Mouse (Mus musculus) ES-E14 (cell line): Measurements from ENCODE around the gene Klhl22. TPM values are rescaled to one million over a fixed set of nuclear protein-coding genes. Genes with fewer than 3 reads are reported as not detected.

Source experiments
- DNase-seq: peaks from one replicate; pipeline ENCODE4 v3.0.0-alpha.2; 2013; ENCODE audit warnings: low read depth, low spot score
- H3K27ac ChIP-seq: 2 replicates; pipeline ENCODE4 v1.5.1; 2012; ENCODE audit warnings: low read depth, mild to moderate bottlenecking, low read length, moderate library complexity, mixed read lengths; ENCODE audit not compliant: poor library complexity, insufficient read depth, severe bottlenecking
- H3K36me3 ChIP-seq: 2 replicates; pipeline ENCODE4 v1.6.1; 2012; ENCODE audit warnings: mild to moderate bottlenecking, low read length, moderate library complexity, mixed read lengths; ENCODE audit not compliant: control insufficient read depth, poor library complexity, insufficient read depth, severe bottlenecking
- H3K4me1 ChIP-seq, 2 experiments: fragments of 150-350 bp in 1 of 2; sonication (generic) in 1 of 2; 2 replicates each; pipeline ENCODE4 v1.6.1; 2012; ENCODE audit warnings: low read length in 2 of 2, mild to moderate bottlenecking in 1 of 2, mixed read lengths in 1 of 2; ENCODE audit not compliant: control insufficient read depth in 2 of 2, insufficient read depth in 2 of 2, poor library complexity in 1 of 2
- H3K4me3 ChIP-seq, 2 experiments: fragments of 150-350 bp in 1 of 2; sonication (generic) in 1 of 2; 2 replicates each; pipeline ENCODE4 v1.5.1; 2012; ENCODE audit warnings: low read length in 2 of 2, low read depth in 1 of 2, mild to moderate bottlenecking in 1 of 2, mixed read lengths in 1 of 2; ENCODE audit not compliant: insufficient read depth in 1 of 2, poor library complexity in 1 of 2, severe bottlenecking in 1 of 2
- H3K9ac ChIP-seq: 2 replicates; pipeline ENCODE4 v1.6.1; 2012; ENCODE audit warnings: low read depth, mild to moderate bottlenecking, low read length, mixed read lengths; ENCODE audit not compliant: poor library complexity, insufficient read depth, severe bottlenecking
- H3K9me3 ChIP-seq: fragments of 150-350 bp; sonication (generic); 2 replicates; pipeline ENCODE4 v1.6.1; 2012; ENCODE audit warnings: low read depth, mild to moderate bottlenecking, low read length; ENCODE audit not compliant: control insufficient read depth, insufficient read depth
- CHD2 ChIP-seq: IDR thresholded peaks from 2 replicates; pipeline ENCODE4 v1.6.1; 2014; ENCODE audit warnings: mild to moderate bottlenecking, low read depth, low read length, inconsistent platforms
- HCFC1 ChIP-seq: IDR thresholded peaks from 2 replicates; pipeline ENCODE4 v1.6.1; 2012; ENCODE audit warnings: low read length, inconsistent platforms, borderline replicate concordance; ENCODE audit not compliant: insufficient read depth
- MAFK ChIP-seq: IDR thresholded peaks from 2 replicates; pipeline ENCODE4 v1.6.1; 2014; ENCODE audit warnings: mild to moderate bottlenecking, low read depth, low read length, inconsistent platforms; ENCODE audit not compliant: insufficient read depth
- ZC3H11A ChIP-seq: IDR thresholded peaks from 2 replicates; pipeline ENCODE4 v1.6.1; 2012; ENCODE audit warnings: low read depth, mild to moderate bottlenecking, inconsistent platforms, low read length, borderline replicate concordance
- ZNF384 ChIP-seq: IDR thresholded peaks from 2 replicates; pipeline ENCODE4 v1.6.1; 2012; ENCODE audit warnings: low read depth, low read length, inconsistent platforms
- in situ Hi-C, 2 experiments: fragments of 600-800 bp; cut with MboI; formaldehyde crosslinking; loops; one replicate each; pipeline ENCODE4 v1.15.1; 2025; ENCODE audit warnings: low sequenced_read_pairs in 2 of 2, inconsistent platforms in 1 of 2; ENCODE audit not compliant: unreplicated experiment in 2 of 2
- total RNA-seq: library from RNA; depleted of rRNA; stranded (reverse); fragments of 300-350 nt; gene quantifications from 2 replicates; pipeline ENCODE4 v1.2.3, GENCODE M21; 2012

Klhl22 gene
- total RNA-seq, 1 experiment, result 64.7 TPM

DNA sequence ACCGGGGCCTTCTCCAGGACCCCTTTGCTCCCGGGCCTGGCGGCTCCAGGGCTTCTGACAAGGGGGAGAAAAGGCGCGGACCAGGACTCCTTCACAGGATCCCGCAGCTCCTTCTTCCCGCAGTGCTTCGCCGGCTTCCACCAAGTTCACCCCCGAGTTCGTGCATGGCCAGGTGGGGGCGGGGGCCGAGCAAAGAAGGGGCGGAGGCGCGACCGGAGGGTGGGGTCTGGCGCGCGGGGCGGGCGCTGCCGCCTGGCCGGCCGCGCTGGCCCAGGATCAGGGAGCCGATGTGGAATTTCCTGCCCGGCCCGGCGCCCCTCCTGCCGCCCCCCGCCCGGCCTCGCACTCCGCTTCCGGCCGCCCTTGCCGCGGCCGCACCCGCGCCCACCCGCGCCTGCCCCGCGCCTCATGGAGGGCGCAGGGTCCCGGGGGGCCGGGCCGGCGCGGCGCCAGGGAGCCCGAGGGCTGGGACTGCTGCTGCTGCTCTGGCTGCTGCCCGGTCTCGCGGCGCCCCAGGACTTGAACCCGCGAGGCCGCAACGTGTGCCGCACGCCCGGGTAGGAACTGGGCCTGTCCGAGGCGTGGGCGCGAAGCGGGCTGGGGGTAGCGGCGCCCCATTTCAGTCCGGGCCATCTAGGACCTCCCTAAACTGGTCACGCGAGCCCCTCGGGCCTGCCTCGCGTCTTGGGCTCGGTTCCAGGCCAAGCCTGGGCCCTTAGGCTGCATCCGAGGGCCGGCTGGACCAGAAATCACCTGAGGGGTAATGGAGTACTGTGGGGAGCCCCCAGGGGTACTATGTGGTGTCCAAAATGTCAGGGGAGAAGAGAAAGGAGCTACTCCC, 37.8 kb downstream of the Klhl22 start, which contains the start of gene Scarf2:
Scarf2 (plus strand) TSS at position 312 of the 841 bp plus-strand sequence.
- H3K4me1 ChIP-seq, result peaks cover 0 to 2% of the 10 kb centered on the region in 2 experiments; a peak in 1 of 4 replicates
- H3K9me3 ChIP-seq, result no peaks in the 10 kb centered on the region
- H3K36me3 ChIP-seq, result peaks cover 5% of the 10 kb centered on the region; the same call in 1 of the 2 replicates
- TF ChIP-seq CHD2 (no peak), ZC3H11A (no peak), MAFK (no peak), HCFC1 (no peak), ZNF384 (no peak)
- peak within 1 kb of the TSS; percentile 27 to 68; a peak in 3 of 4 replicates for H3K4me3 ChIP-seq
- H3K27ac ChIP-seq, result no peak within 1 kb of the TSS
- in situ Hi-C loops, result no loop called here
- peak within 1 kb of the TSS; percentile 66 for H3K9ac ChIP-seq
- no peak for DNase-seq

DNA sequence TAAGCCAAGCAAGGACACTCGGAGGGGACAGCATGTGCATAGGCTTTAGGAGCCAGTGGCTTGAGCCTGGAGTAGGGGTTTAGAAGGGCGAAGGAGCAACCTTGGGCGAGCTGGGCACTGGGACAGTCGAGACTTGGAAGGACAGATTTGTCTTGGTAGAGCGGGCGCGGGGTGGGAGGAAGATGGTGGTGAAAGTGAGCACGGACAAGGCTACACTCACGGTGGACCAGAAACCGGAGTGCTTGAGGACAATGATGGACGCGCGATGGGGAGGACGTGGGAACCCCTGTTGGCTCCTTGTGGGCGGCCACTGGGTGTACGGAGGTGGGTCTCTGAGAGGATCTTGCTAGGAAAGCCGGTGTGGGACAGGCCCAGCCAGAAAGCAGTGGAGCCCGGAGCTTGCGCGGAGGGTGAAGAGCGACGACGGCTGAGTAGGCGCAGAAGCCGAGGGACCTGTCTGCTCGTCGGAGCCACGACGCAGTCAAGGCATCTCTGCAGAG, 38.4 kb downstream of the Klhl22 start:
- TF ChIP-seq HCFC1 (no peak), ZNF384 (no peak), CHD2 (no peak), MAFK (no peak), ZC3H11A (no peak)
- H3K9ac ChIP-seq, result no peak overlapping the region
- in situ Hi-C loops, result no loop called here
- no peaks in the 10 kb centered on the region for H3K9me3 ChIP-seq
- no peak for DNase-seq
- H3K36me3 ChIP-seq, result no peaks in the 10 kb centered on the region
- peak overlapping the region; percentile 5 to 68; a peak in 2 of 4 replicates for H3K4me3 ChIP-seq
- H3K4me1 ChIP-seq, result peaks cover 0 to 6% of the 10 kb centered on the region in 2 experiments; a peak in 1 of 4 replicates
- no peak overlapping the region for H3K27ac ChIP-seq

DNA sequence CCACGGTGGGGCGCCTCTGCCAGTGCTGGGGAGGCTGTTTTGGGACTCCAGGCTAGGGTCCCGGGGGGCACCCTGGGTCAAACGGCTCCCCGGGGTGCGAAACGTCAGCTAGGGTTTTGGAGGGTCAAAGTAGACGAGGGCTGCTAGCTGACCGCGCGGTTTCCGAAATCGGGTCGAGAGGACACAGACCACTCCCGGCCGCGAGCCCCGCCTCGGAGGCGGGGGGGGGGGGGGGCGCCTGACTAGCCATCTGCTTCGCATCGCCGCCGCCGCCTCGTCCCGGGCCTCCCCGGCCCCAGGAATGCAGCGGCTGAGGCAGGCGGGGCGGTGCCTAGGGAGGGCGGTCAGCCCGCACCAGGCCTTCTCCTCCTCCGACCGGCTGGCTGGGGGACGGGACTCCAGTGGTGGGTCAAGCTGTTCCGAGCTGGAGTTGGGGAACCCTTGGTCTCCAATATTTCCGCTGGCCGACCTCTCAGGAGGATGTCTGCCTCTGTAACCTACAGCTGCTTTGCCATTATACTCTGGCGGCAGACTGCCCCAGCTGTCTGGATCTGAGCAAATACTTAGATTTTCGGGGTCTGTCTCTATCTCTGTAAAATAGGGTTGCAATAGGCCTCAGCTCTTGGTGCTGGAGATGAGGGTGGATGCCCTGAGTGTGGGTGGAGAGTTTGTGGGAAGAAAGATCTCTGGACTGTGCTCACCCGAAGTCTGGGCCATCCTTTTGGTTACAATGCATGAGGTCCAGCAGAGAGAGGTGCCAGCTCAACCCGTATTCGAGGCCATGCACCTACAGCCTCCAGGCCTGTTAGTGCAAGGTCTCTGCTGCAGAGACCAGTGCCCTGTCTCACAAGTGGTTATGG, 39.1 kb downstream of the Klhl22 start:
- TF ChIP-seq HCFC1 (no peak), ZNF384 (no peak), MAFK (no peak), ZC3H11A (no peak), CHD2 (no peak)
- H3K36me3 ChIP-seq, result no peaks in the 10 kb centered on the region
- no peaks in the 10 kb centered on the region for H3K9me3 ChIP-seq
- peaks cover 0 to 11% of the 10 kb centered on the region in 2 experiments; a peak in 1 of 4 replicates for H3K4me1 ChIP-seq
- peak overlapping the region in 1 of 2 experiments; percentile 68; a peak in 1 of 4 replicates for H3K4me3 ChIP-seq
- H3K27ac ChIP-seq, result no peak overlapping the region
- no peak for DNase-seq
- in situ Hi-C loops, result no loop called here
- no peak overlapping the region for H3K9ac ChIP-seq

DNA sequence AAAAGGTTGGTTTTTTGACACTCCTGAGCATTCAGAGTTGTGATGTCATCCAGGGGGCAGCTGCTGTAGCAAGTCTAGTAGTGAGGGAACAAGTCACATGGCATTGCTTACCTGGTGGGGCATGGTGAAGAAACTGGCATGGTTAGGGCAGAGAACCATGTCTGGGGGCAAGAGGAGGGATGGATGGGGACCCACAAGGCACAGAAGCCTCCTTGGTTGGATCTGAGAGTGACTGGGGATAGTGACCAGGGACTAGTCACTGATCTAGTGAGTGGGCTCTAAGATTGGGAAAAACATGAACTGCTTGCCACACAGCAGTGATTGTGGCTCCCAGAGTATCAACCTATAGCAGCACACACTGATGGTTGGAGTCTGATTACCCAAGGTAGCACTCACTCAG, 40.2 kb downstream of the Klhl22 start:
- TF ChIP-seq ZC3H11A (no peak), ZNF384 (no peak), CHD2 (no peak), HCFC1 (no peak), MAFK (no peak)
- H3K36me3 ChIP-seq, result no peaks in the 10 kb centered on the region
- H3K9ac ChIP-seq, result no peak overlapping the region
- no peaks in the 10 kb centered on the region for H3K9me3 ChIP-seq
- H3K27ac ChIP-seq, result no peak overlapping the region
- H3K4me3 ChIP-seq, result no peak overlapping the region
- no peak for DNase-seq
- in situ Hi-C loops, result no loop called here
- peaks cover 0 to 11% of the 10 kb centered on the region in 2 experiments; a peak in 1 of 4 replicates for H3K4me1 ChIP-seq
